In the genomic region with DNA sequence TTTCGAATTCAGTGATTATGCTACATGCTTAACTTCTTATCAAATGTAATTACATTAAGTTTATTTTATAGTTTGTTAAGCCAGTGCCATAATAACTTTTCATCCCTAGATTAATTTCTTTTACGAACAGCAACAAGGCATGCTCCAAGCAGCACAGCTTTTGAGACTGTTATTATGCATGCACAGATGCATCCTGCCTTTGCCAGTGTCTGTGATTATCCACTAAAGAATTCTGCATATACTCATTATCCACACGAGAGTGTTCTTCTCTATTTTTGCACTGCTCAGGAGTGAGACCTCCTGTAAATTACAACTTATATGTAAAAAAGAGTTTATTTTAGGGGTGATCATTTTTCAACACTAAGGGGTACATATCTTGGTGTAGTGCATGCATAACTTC, we compare ENCODE assay signal across 30 mouse cellular contexts.
DNase-seq lines count a peak whose midpoint lies in the region; ATAC-seq and TF ChIP-seq lines count a peak whose summit lies in the region.
"Had no signal": no experiment of that assay in that cellular context is flagged by ENCODE, and none has a peak within 500 bp of the region (broad histone marks: within the 10 kb centered on the region; RNA-seq: fewer than 3 reads in every experiment).

No protein-coding gene starts in this region.

- no peaks in the 10 kb centered on the region for H3K4me1 ChIP-seq in forebrain, embryonic 15.5 days
- H3K4me1 ChIP-seq in forebrain, embryonic 11.5 days (replicated peaks; ENCODE audit: control insufficient read depth, insufficient read depth, low read length) = no peaks in the 10 kb centered on the region
- no peaks in the 10 kb centered on the region for H3K4me1 ChIP-seq in midbrain, embryonic 14.5 days (ENCODE audit: control insufficient read depth, insufficient read depth, low read length)
- no peaks in the 10 kb centered on the region for H3K4me1 ChIP-seq in midbrain, postnatal 0 days (ENCODE audit: insufficient read depth, low read length)
- H3K4me1 ChIP-seq in forebrain, postnatal 0 days (ENCODE audit: insufficient read depth) = no peaks in the 10 kb centered on the region
- H3K4me1 ChIP-seq: embryonic facial prominence, embryonic 10.5 days; embryonic facial prominence, embryonic 13.5 days; heart, embryonic 12.5 days; heart, embryonic 15.5 days had no signal

- no peak overlapping the region for H3K27ac ChIP-seq in forebrain, embryonic 15.5 days (replicated peaks)
- no peak overlapping the region for H3K27ac ChIP-seq in forebrain, embryonic 11.5 days (ENCODE audit: low read depth, low read length)
- no peak overlapping the region for H3K27ac ChIP-seq in midbrain, embryonic 14.5 days (replicated peaks; ENCODE audit: low read depth, low read length)
- H3K27ac ChIP-seq in midbrain, postnatal 0 days (ENCODE audit: low read depth, low read length) = no peak overlapping the region
- no peak overlapping the region for H3K27ac ChIP-seq in forebrain, postnatal 0 days (ENCODE audit: low read depth, low read length)
- H3K27ac ChIP-seq: embryonic facial prominence, embryonic 10.5 days; embryonic facial prominence, embryonic 13.5 days; gastrocnemius, adult 2 months; heart, embryonic 15.5 days; hindbrain, embryonic 14.5 days; hindbrain, postnatal 0 days had no signal

- no peak overlapping the region for H3K4me2 ChIP-seq in forebrain, embryonic 15.5 days (replicated peaks)
- no peak overlapping the region for H3K4me2 ChIP-seq in forebrain, embryonic 11.5 days (ENCODE audit: low read depth, low read length, severe bottlenecking)
- H3K4me2 ChIP-seq in midbrain, embryonic 14.5 days (ENCODE audit: low read length) = no peak overlapping the region
- H3K4me2 ChIP-seq in midbrain, postnatal 0 days (ENCODE audit: low read depth, low read length, poor library complexity, severe bottlenecking) = no peak overlapping the region
- H3K4me2 ChIP-seq in forebrain, postnatal 0 days (ENCODE audit: low read depth) = no peak overlapping the region
- H3K4me2 ChIP-seq: embryonic facial prominence, embryonic 13.5 days; heart, embryonic 12.5 days; heart, embryonic 15.5 days; hindbrain, embryonic 14.5 days had no signal

- no peak overlapping the region for H3K9ac ChIP-seq in forebrain, embryonic 15.5 days (replicated peaks)
- no peak overlapping the region for H3K9ac ChIP-seq in forebrain, embryonic 11.5 days (ENCODE audit: low read length)
- H3K9ac ChIP-seq in midbrain, embryonic 14.5 days (replicated peaks; ENCODE audit: low read length) = no peak overlapping the region
- no peak overlapping the region for H3K9ac ChIP-seq in midbrain, postnatal 0 days (replicated peaks; ENCODE audit: low read length, poor library complexity, severe bottlenecking)
- H3K9ac ChIP-seq in forebrain, postnatal 0 days = no peak overlapping the region
- H3K9ac ChIP-seq: embryonic facial prominence, embryonic 13.5 days; heart, embryonic 12.5 days; heart, embryonic 15.5 days; hindbrain, embryonic 14.5 days had no signal

- TF ChIP-seq POLR2A in brain, embryonic 14.5 days (IDR thresholded peaks at IDR 0.05; ENCODE audit: borderline replicate concordance, extremely low read depth, insufficient read depth, insufficient read length, poor library complexity, severe bottlenecking) = no peak

- ATAC-seq in forebrain, embryonic 15.5 days (replicated peaks) = 0 out of 2 replicates have a peak, but pooled peaks have one; percentile 58
- no peak for ATAC-seq in forebrain, embryonic 11.5 days (replicated peaks; ENCODE audit: low FRiP score)
- no peak for ATAC-seq in midbrain, embryonic 14.5 days (ENCODE audit: low FRiP score, low TSS enrichment)
- no peak for ATAC-seq in midbrain, postnatal 0 days (ENCODE audit: low FRiP score)
- ATAC-seq in forebrain, postnatal 0 days = peak; percentile 58
- ATAC-seq: CD4-positive, CD25-positive, alpha-beta regulatory T cell, adult 4 months; hindbrain, postnatal 0 days; inflammation-experienced regulatory T-cells, adult 6 months; intestine, embryonic 16.5 days had no signal

- DNase-seq in forebrain, embryonic 11.5 days (ENCODE audit: low spot score) = no peak
- DNase-seq in midbrain, embryonic 14.5 days = peak; percentile 15
- DNase-seq in midbrain, postnatal 0 days (ENCODE audit: low spot score) = no peak
- peak; percentile 36 for DNase-seq in brain, embryonic 14.5 days (ENCODE audit: low read depth)
- peak; percentile 21 for DNase-seq in forebrain, postnatal 0 days
- DNase-seq in thymus, postnatal 10 days (ENCODE audit: low spot score in 2 of 2) = no peak
- DNase-seq: adrenal gland, adult 2 months; adrenal gland, postnatal 14 days; cerebellum, adult 11 months; cerebellum, adult 2 months; cerebellum, adult 9-11 months; cerebellum, postnatal 25 days; embryo, embryonic 11 days; gastrocnemius, adult 2 months; gastrocnemius, postnatal 14 days; heart, adult 18-20 months; heart, postnatal 14 days; heart, postnatal 4 days; kidney, adult 18-20 months had no signal

- no peaks in the 10 kb centered on the region for H3K27me3 ChIP-seq in forebrain, embryonic 15.5 days
- no peaks in the 10 kb centered on the region for H3K27me3 ChIP-seq in forebrain, embryonic 11.5 days (ENCODE audit: control insufficient read depth, insufficient read depth, low read length)
- H3K27me3 ChIP-seq in midbrain, embryonic 14.5 days (ENCODE audit: control insufficient read depth, insufficient read depth, low read length) = no peaks in the 10 kb centered on the region
- H3K27me3 ChIP-seq in midbrain, postnatal 0 days (ENCODE audit: insufficient read depth, low read length) = no peaks in the 10 kb centered on the region
- H3K27me3 ChIP-seq in forebrain, postnatal 0 days (ENCODE audit: insufficient read depth, low read length) = no peaks in the 10 kb centered on the region
- H3K27me3 ChIP-seq: embryonic facial prominence, embryonic 13.5 days; heart, embryonic 12.5 days; heart, embryonic 15.5 days had no signal

- no peaks in the 10 kb centered on the region for H3K9me3 ChIP-seq in forebrain, embryonic 15.5 days
- H3K9me3 ChIP-seq in forebrain, embryonic 11.5 days (ENCODE audit: control insufficient read depth, low read length) = no peaks in the 10 kb centered on the region
- H3K9me3 ChIP-seq in midbrain, embryonic 14.5 days (ENCODE audit: control insufficient read depth, low read length) = no peaks in the 10 kb centered on the region
- no peaks in the 10 kb centered on the region for H3K9me3 ChIP-seq in midbrain, postnatal 0 days (ENCODE audit: low read length)
- no peaks in the 10 kb centered on the region for H3K9me3 ChIP-seq in forebrain, postnatal 0 days (ENCODE audit: low read length)
- H3K9me3 ChIP-seq: embryonic facial prominence, embryonic 10.5 days; embryonic facial prominence, embryonic 13.5 days; heart, embryonic 12.5 days; heart, embryonic 15.5 days had no signal

- no peak overlapping the region for H3K4me3 ChIP-seq in forebrain, embryonic 15.5 days
- no peak overlapping the region for H3K4me3 ChIP-seq in forebrain, embryonic 11.5 days (ENCODE audit: low read depth, low read length)
- no peak overlapping the region for H3K4me3 ChIP-seq in midbrain, embryonic 14.5 days (replicated peaks; ENCODE audit: low read depth, low read length)
- H3K4me3 ChIP-seq in midbrain, postnatal 0 days (ENCODE audit: low read depth, low read length) = no peak overlapping the region
- no peak overlapping the region for H3K4me3 ChIP-seq in forebrain, postnatal 0 days (ENCODE audit: low read depth, low read length)
- H3K4me3 ChIP-seq: embryonic facial prominence, embryonic 10.5 days; embryonic facial prominence, embryonic 13.5 days; erythroblast, embryonic 14.5 days; gastrocnemius, adult 2 months; heart, embryonic 12.5 days; heart, embryonic 15.5 days had no signal

- H3K36me3 ChIP-seq in forebrain, embryonic 15.5 days = no peaks in the 10 kb centered on the region
- no peaks in the 10 kb centered on the region for H3K36me3 ChIP-seq in forebrain, embryonic 11.5 days (ENCODE audit: control insufficient read depth, insufficient read depth, low read length)
- no peaks in the 10 kb centered on the region for H3K36me3 ChIP-seq in midbrain, embryonic 14.5 days (ENCODE audit: control insufficient read depth, insufficient read depth, low read length)
- no peaks in the 10 kb centered on the region for H3K36me3 ChIP-seq in midbrain, postnatal 0 days (ENCODE audit: insufficient read depth, low read length)
- no peaks in the 10 kb centered on the region for H3K36me3 ChIP-seq in forebrain, postnatal 0 days (ENCODE audit: insufficient read depth)
- H3K36me3 ChIP-seq: embryonic facial prominence, embryonic 10.5 days; embryonic facial prominence, embryonic 13.5 days; heart, embryonic 12.5 days; heart, embryonic 15.5 days had no signal

- 51% methylated on average over 3 of the region's 3 CpGs for WGBS in forebrain, embryonic 15.5 days
- WGBS in forebrain, embryonic 11.5 days = 74% methylated on average over 3 of the region's 3 CpGs
- 68% methylated on average over 3 of the region's 3 CpGs for WGBS in midbrain, embryonic 14.5 days
- WGBS in midbrain, postnatal 0 days = 49% methylated on average over 3 of the region's 3 CpGs
- WGBS in forebrain, postnatal 0 days = 38% methylated on average over 3 of the region's 3 CpGs

- TF ChIP-seq CTCF in midbrain, postnatal 0 days (IDR thresholded peaks at IDR 0.05) = no peak
- no peak for TF ChIP-seq CTCF in brain, embryonic 14.5 days (IDR thresholded peaks at IDR 0.05; ENCODE audit: borderline replicate concordance, extremely low read depth, insufficient read depth, insufficient read length)
- no peak for TF ChIP-seq CTCF in forebrain, postnatal 0 days (IDR thresholded peaks at IDR 0.05; ENCODE audit: low read depth)

Comparison
In these comparisons a context has a peak if more than half of its experiments do, and no peak if none do; other contexts are left out.
1. ATAC-seq: peak in forebrain, embryonic 15.5 days (single experiment) and forebrain, postnatal 0 days (single experiment); none in forebrain, embryonic 11.5 days (single experiment), midbrain, embryonic 14.5 days (single experiment) and midbrain, postnatal 0 days (single experiment).
2. DNase-seq: peak in midbrain, embryonic 14.5 days (single experiment), brain, embryonic 14.5 days (single experiment) and forebrain, postnatal 0 days (single experiment); none in forebrain, embryonic 11.5 days (single experiment), midbrain, postnatal 0 days (single experiment) and thymus, postnatal 10 days (0 of 2).